Mouse (Mus musculus) kidney, embryonic 14.5 days (tissue): ENCODE measurements around the gene Glg1. TPM values are rescaled to one million over a fixed set of nuclear protein-coding genes. Genes with fewer than 3 reads are reported as not detected.
"Not testable (repeated sequence)": the region's sequence is repeated elsewhere in the genome, so short reads cannot be mapped to it uniquely, and the experiment has no call there.

ENCODE experiments used
- ATAC-seq: fragments of 200-750 bp; cut with Nextera tagmentation; 2 replicates; pipeline ENCODE4 v1.8.0; 2017; ENCODE audit warnings: moderate number of reproducible peaks, mild to moderate bottlenecking, moderate TSS enrichment, moderate library complexity; ENCODE audit not compliant: low FRiP score, low TSS enrichment
- H3K27ac ChIP-seq: fragments of 300-500 bp; sonication (generic); 2 replicates; pipeline ENCODE4 v1.5.1; 2014; ENCODE audit warnings: low read depth, mild to moderate bottlenecking, low read length, moderate library complexity, mixed read lengths
- H3K27me3 ChIP-seq: fragments of 300-500 bp; sonication (generic); 2 replicates; pipeline ENCODE4 v1.6.1; 2014; ENCODE audit warnings: mild to moderate bottlenecking, low read length; ENCODE audit not compliant: control insufficient read depth, insufficient read depth
- H3K36me3 ChIP-seq: fragments of 300-500 bp; sonication (generic); 2 replicates; pipeline ENCODE4 v1.6.1; 2014; ENCODE audit warnings: low read length, mixed read lengths; ENCODE audit not compliant: control insufficient read depth, insufficient read depth
- H3K4me1 ChIP-seq: fragments of 300-500 bp; sonication (generic); 2 replicates; pipeline ENCODE4 v1.6.1; 2014; ENCODE audit warnings: low read length, mixed read lengths; ENCODE audit not compliant: control insufficient read depth, insufficient read depth
- H3K4me2 ChIP-seq: fragments of 300-500 bp; sonication (generic); replicated peaks from 2 replicates; pipeline ENCODE4 v1.6.1; 2014; ENCODE audit warnings: low read depth, mild to moderate bottlenecking, low read length
- H3K4me3 ChIP-seq: fragments of 300-500 bp; sonication (generic); 2 replicates; pipeline ENCODE4 v1.5.1; 2014; ENCODE audit warnings: mild to moderate bottlenecking, low read length
- H3K9ac ChIP-seq: fragments of 300-500 bp; sonication (generic); 2 replicates; pipeline ENCODE4 v1.6.1; 2014; ENCODE audit warnings: low read depth, mild to moderate bottlenecking, low read length, moderate library complexity
- H3K9me3 ChIP-seq: fragments of 300-500 bp; sonication (generic); 2 replicates; pipeline ENCODE4 v1.6.1; 2016; ENCODE audit warnings: low read length; ENCODE audit not compliant: control insufficient read depth
- WGBS: fragments of 180-500 bp; shearing (Covaris S2); extraction: QIAGEN DNeasy Blood & Tissue Kit; methylation state at CpG from one replicate; pipeline ENCODE4 v1.1.7; 2014; 5-methylcytosine and 5-hydroxymethylcytosine counted together
- polyA plus RNA-seq: library from polyadenylated mRNA; unstranded; fragments of >200 nt; fragmentation: Nextera tagmentation; extraction: Ambion mirVana; gene quantifications from 2 replicates; pipeline ENCODE4 v1.2.1, GENCODE M21; 2014

Glg1 gene
- polyA plus RNA-seq, 1 experiment from 2014 or later: 95.8 TPM

DNA sequence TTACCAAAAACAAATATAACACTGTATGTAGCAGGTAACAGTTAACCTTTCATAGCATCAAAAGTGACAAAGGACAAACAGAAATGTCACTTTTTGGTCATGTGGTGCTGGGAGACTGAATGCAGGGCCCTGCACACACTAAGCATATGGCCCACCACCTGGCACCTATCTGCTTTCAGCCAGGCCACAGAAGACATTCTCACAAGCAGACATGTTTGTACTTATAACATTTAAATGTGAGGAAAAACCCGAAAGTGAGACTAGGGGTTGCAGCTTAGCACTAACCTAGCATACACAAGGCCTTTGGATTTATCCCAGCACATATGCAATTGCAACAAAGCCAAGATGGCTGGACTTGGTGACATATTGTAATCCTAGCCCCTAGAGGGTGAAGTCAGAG is 39.0 kb upstream of the Glg1 start:
- 78% methylated on average over 1 of the region's 1 CpGs for WGBS
- Histone ChIP-seq H3K27ac (no peak overlapping the region), H3K36me3 (peaks cover 32% of the 10 kb centered on the region), H3K4me1 (peaks cover 9% of the 10 kb centered on the region; the same call in 1 of the 2 replicates), H3K27me3 (no peaks in the 10 kb centered on the region), H3K4me3 (0 out of 2 replicates have a peak overlapping the region, but pooled peaks have one; percentile 7), H3K9me3 (no peaks in the 10 kb centered on the region), H3K9ac (no peak overlapping the region), H3K4me2 (no peak overlapping the region)
- ATAC-seq: no peak

- H3K4me2 ChIP-seq: no peak overlapping the region
- H3K9ac ChIP-seq: no peak overlapping the region
- no peak overlapping the region for H3K27ac ChIP-seq
- 54% methylated on average over 7 of the region's 7 CpGs for WGBS
- no peaks in the 10 kb centered on the region for H3K4me1 ChIP-seq
- H3K9me3 ChIP-seq: no peaks in the 10 kb centered on the region
- ATAC-seq: no peak
- H3K27me3 ChIP-seq: no peaks in the 10 kb centered on the region
- H3K4me3 ChIP-seq: no peak overlapping the region
- H3K36me3 ChIP-seq: peaks cover 84% of the 10 kb centered on the region
These were observed 32.7 kb upstream of the Glg1 start for GRCm38 (mm10) chr8:111291733-111292132.

DNA sequence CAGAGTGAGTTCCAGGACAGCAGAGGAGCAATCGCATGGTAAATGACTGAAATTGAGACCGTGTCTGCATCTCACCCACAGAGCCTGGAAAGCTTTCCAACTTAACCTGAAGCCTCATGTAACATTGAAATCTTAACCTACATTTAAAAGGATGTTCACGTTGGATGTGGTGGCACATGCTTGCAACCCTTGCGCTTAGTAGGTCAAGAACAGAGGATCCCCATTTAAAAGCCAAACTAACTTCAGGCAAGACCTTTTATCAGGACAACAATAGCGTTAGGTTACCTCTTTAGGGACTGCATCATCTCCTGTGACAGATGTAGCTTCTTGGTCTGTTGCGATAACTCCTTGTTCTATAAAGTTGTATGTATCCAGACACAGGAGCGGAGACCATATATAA is 31.6 kb upstream of the Glg1 start:
- ATAC-seq: no peak
- no peaks in the 10 kb centered on the region for H3K9me3 ChIP-seq
- H3K4me2 ChIP-seq: no peak overlapping the region
- H3K9ac ChIP-seq: no peak overlapping the region
- H3K4me1 ChIP-seq: no peaks in the 10 kb centered on the region
- no peaks in the 10 kb centered on the region for H3K27me3 ChIP-seq
- H3K27ac ChIP-seq: no peak overlapping the region
- no peak overlapping the region for H3K4me3 ChIP-seq
- WGBS: 96% methylated on average over 7 of the region's 7 CpGs
- peaks cover 88% of the 10 kb centered on the region for H3K36me3 ChIP-seq

DNA sequence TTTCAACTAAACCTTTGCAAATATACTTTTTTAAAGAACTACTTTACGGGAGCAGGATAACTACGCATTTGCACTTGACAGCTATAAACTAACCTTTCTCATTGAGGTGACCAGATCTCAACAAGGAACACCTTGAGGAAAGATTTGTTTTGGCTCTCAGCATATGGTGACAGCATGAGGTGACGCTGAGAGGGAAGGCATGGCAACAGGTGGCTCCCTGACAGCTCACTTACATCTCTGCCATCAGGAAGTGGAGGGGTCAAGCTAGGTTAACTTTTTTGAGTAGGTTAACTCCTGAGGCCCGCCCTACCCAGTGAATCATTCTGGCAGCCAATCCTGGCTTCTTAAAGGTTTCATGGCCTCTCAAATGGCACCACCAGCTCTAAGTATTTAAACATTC is 26.6 kb upstream of the Glg1 start:
- Histone ChIP-seq H3K4me2 (no peak overlapping the region), H3K4me3 (no peak overlapping the region), H3K9ac (no peak overlapping the region), H3K4me1 (no peaks in the 10 kb centered on the region), H3K27ac (no peak overlapping the region), H3K9me3 (no peaks in the 10 kb centered on the region), H3K36me3 (peaks cover 87% of the 10 kb centered on the region), H3K27me3 (no peaks in the 10 kb centered on the region)
- WGBS: 61% methylated on average over 4 of the region's 4 CpGs
- no peak for ATAC-seq

DNA sequence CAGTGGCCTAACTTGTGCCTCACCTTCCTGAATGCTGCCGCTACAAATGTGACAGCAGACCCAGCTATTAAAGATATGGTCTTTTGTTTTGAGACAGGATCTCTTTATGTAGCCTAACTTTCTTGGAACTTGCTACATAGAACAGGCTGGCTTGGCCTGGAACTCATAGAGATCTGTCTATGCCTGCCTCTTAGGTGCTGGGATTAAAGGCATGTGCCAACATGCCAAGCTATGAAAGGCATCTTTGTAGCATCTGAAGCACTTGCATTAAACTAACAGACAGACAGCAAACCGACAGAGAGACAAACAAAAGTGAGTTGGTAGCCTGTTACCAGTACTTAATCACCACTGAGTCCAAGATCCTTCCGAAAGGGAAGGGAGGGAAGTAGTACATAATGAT is 23.1 kb upstream of the Glg1 start:
- no peak overlapping the region for H3K4me3 ChIP-seq
- no peaks in the 10 kb centered on the region for H3K27me3 ChIP-seq
- H3K4me1 ChIP-seq: no peaks in the 10 kb centered on the region
- ATAC-seq: no peak
- H3K9me3 ChIP-seq: no peaks in the 10 kb centered on the region
- peaks cover 87% of the 10 kb centered on the region for H3K36me3 ChIP-seq
- H3K27ac ChIP-seq: no peak overlapping the region
- WGBS: 98% methylated on average over 3 of the region's 3 CpGs
- H3K9ac ChIP-seq: no peak overlapping the region
- H3K4me2 ChIP-seq: no peak overlapping the region

GRCm38 (mm10) chr8:111268277-111268676 is 9.3 kb upstream of the Glg1 start:
- Histone ChIP-seq H3K27me3 (no peaks in the 10 kb centered on the region), H3K9ac (no peak overlapping the region), H3K4me1 (no peaks in the 10 kb centered on the region), H3K27ac (no peak overlapping the region), H3K4me3 (no peak overlapping the region), H3K36me3 (peaks cover 7% of the 10 kb centered on the region), H3K9me3 (no peaks in the 10 kb centered on the region), H3K4me2 (no peak overlapping the region)
- WGBS: 55% methylated on average over 2 of the region's 2 CpGs
- ATAC-seq: no peak

- not testable (repeated sequence) for H3K4me3 ChIP-seq, H3K9ac ChIP-seq
- WGBS: 75% methylated on average over 7 of the region's 7 CpGs
These were observed 7.1 kb upstream of the Glg1 start for GRCm38 (mm10) chr8:111266161-111266560.

GRCm38 (mm10) chr8:111264693-111265220 is 5.7 kb upstream of the Glg1 start:
- Histone ChIP-seq H3K36me3 (no peaks in the 10 kb centered on the region), H3K4me2 (no peak overlapping the region), H3K27me3 (no peaks in the 10 kb centered on the region), H3K4me3 (no peak overlapping the region), H3K9me3 (no peaks in the 10 kb centered on the region), H3K9ac (no peak overlapping the region), H3K4me1 (no peaks in the 10 kb centered on the region), H3K27ac (no peak overlapping the region)
- WGBS: 82% methylated on average over 2 of the region's 2 CpGs
- no peak for ATAC-seq

More at GRCm38 (mm10) chr8:111266161-111266560, 7.1 kb upstream of the Glg1 start:
- H3K27me3 ChIP-seq, ATAC-seq, H3K9me3 ChIP-seq, H3K36me3 ChIP-seq, H3K4me2 ChIP-seq, H3K27ac ChIP-seq, H3K4me1 ChIP-seq: not testable (repeated sequence)

DNA sequence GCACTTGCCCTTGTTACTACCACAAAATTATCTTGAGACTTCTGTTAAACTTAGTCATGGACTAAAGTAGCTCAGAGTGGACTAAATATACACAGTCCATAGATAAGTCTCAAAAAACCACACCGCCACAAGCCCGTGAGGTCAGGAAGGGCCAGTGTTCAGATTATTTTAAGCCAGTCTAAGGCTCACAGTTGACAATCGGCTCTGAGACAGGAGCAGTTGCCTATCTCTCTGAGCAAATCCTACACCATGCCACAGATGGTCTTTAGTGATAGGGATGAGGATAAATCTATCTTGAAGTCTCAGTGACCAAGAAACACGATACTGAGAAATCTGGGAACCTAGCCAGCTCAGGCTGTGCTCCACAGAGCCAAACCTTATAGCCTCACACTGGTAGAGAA is 3.0 kb upstream of the Glg1 start:
- H3K27me3 ChIP-seq: no peaks in the 10 kb centered on the region
- H3K36me3 ChIP-seq: no peaks in the 10 kb centered on the region
- no peak overlapping the region for H3K4me2 ChIP-seq
- WGBS: 63% methylated on average over 4 of the region's 4 CpGs
- H3K4me1 ChIP-seq: peaks cover 5% of the 10 kb centered on the region; the same call in 1 of the 2 replicates
- H3K27ac ChIP-seq: no peak overlapping the region
- H3K4me3 ChIP-seq: no peak overlapping the region
- H3K9ac ChIP-seq: no peak overlapping the region
- ATAC-seq: no peak
- H3K9me3 ChIP-seq: no peaks in the 10 kb centered on the region
